Mouse (Mus musculus) liver, embryonic 16.5 days (tissue): Measurements from ENCODE around the gene Hephl1. TPM values are rescaled to one million over a fixed set of nuclear protein-coding genes. Genes with fewer than 3 reads are reported as not detected.

Experiments used
- ATAC-seq: fragments of 200-750 bp; cut with Nextera tagmentation; 2 replicates; pipeline ENCODE4 v1.8.0; 2017; ENCODE audit warnings: low read depth, mild to moderate bottlenecking, moderate number of reproducible peaks, moderate library complexity
- H3K27ac ChIP-seq: fragments of 300-500 bp; sonication (generic); 2 replicates; pipeline ENCODE4 v1.5.1; 2014; ENCODE audit warnings: mild to moderate bottlenecking, low read length
- H3K27me3 ChIP-seq: fragments of 300-500 bp; sonication (generic); 2 replicates; pipeline ENCODE4 v1.6.1; 2014; ENCODE audit warnings: low read depth, low read length, mixed read lengths; ENCODE audit not compliant: control insufficient read depth, insufficient read depth
- H3K36me3 ChIP-seq: fragments of 300-500 bp; sonication (generic); 2 replicates; pipeline ENCODE4 v1.6.1; 2014; ENCODE audit warnings: mild to moderate bottlenecking; ENCODE audit not compliant: control insufficient read depth, insufficient read depth
- H3K4me1 ChIP-seq: fragments of 300-500 bp; sonication (generic); 2 replicates; pipeline ENCODE4 v1.6.1; 2014; ENCODE audit warnings: low read depth, low read length, mixed read lengths; ENCODE audit not compliant: control insufficient read depth
- H3K4me2 ChIP-seq: fragments of 300-500 bp; sonication (generic); 2 replicates; pipeline ENCODE4 v1.6.1; 2014; ENCODE audit warnings: low read depth, low read length, mixed read lengths
- H3K4me3 ChIP-seq: fragments of 300-500 bp; sonication (generic); 2 replicates; pipeline ENCODE4 v1.5.1; 2014; ENCODE audit warnings: low read depth, mild to moderate bottlenecking, low read length
- H3K9ac ChIP-seq: fragments of 300-500 bp; sonication (generic); 2 replicates; pipeline ENCODE4 v1.6.1; 2014; ENCODE audit warnings: low read depth, low read length
- H3K9me3 ChIP-seq: fragments of 300-500 bp; sonication (generic); replicated peaks from 2 replicates; pipeline ENCODE4 v1.6.1; 2016; ENCODE audit warnings: low read length; ENCODE audit not compliant: control insufficient read depth
- WGBS: fragments of 180-500 bp; shearing (Covaris S2); extraction: QIAGEN DNeasy Blood & Tissue Kit; methylation state at CpG from one replicate; pipeline ENCODE4 v1.1.7; 2014; ENCODE audit not compliant: insufficient replicate concordance; 5-methylcytosine and 5-hydroxymethylcytosine counted together
- polyA plus RNA-seq: library from polyadenylated mRNA; unstranded; fragments of >200 nt; fragmentation: Nextera tagmentation; extraction: Ambion mirVana; gene quantifications from 2 replicates; pipeline ENCODE4 v1.2.1, GENCODE M21; 2015

Hephl1 gene
- polyA plus RNA-seq: not detected in 2 replicates

DNA sequence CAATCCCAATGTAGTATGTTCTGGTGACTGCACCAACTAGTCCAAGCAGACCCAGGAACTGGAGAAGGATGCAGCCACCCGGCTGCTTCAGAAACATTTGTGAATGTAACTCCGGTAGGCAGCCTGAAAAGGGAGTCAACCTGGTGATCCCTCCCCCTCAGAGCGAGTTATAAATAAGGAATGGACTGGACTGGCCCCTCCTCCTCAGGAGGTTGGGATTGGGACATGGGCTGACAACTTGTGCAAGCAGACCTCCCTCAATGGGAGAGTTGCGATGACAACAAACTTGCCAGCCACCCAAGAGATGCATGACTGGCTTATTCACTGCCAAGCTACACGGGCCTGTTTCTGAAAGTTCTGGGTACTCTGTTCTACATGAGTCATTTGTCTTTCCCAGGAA, at the start of gene Hephl1:
Hephl1 (minus strand) TSS at position 101 of the 400 bp plus-strand sequence.
- 61% methylated on average over 5 of the region's 5 CpGs for WGBS
- H3K9me3 ChIP-seq: no peaks in the 10 kb centered on the region

GRCm38 (mm10) chr9:15149246-15149926, 37.5 kb upstream of the Hephl1 start:
- H3K9me3 ChIP-seq: no peaks in the 10 kb centered on the region
- no peak for ATAC-seq
- no peaks in the 10 kb centered on the region for H3K27me3 ChIP-seq
- H3K4me2 ChIP-seq: no peak overlapping the region
- H3K9ac ChIP-seq: no peak overlapping the region
- no peaks in the 10 kb centered on the region for H3K36me3 ChIP-seq
- WGBS: 50% methylated on average over 6 of the region's 6 CpGs
- no peak overlapping the region for H3K4me3 ChIP-seq
- H3K4me1 ChIP-seq: no peaks in the 10 kb centered on the region
- no peak overlapping the region for H3K27ac ChIP-seq

More for the DNA sequence above, at the start of gene Hephl1:
- Histone ChIP-seq H3K4me1 (no peaks in the 10 kb centered on the region), H3K4me3 (no peak within 1 kb of the TSS), H3K27me3 (no peaks in the 10 kb centered on the region), H3K4me2 (no peak within 1 kb of the TSS), H3K9ac (no peak within 1 kb of the TSS), H3K36me3 (no peaks in the 10 kb centered on the region), H3K27ac (no peak within 1 kb of the TSS)
- no peak for ATAC-seq

- no peaks in the 10 kb centered on the region for H3K36me3 ChIP-seq
- no peaks in the 10 kb centered on the region for H3K9me3 ChIP-seq
- H3K4me2 ChIP-seq: no peak overlapping the region
- H3K4me3 ChIP-seq: no peak overlapping the region
- H3K9ac ChIP-seq: no peak overlapping the region
- no peak for ATAC-seq
- H3K27me3 ChIP-seq: no peaks in the 10 kb centered on the region
- no peaks in the 10 kb centered on the region for H3K4me1 ChIP-seq
- H3K27ac ChIP-seq: no peak overlapping the region
- WGBS: 70% methylated on average over 1 of the region's 1 CpGs
Measured at GRCm38 (mm10) chr9:15140546-15140945, 28.6 kb upstream of the Hephl1 start.

GRCm38 (mm10) chr9:15125897-15126296, 14.0 kb upstream of the Hephl1 start:
- H3K4me2 ChIP-seq: no peak overlapping the region
- no peak overlapping the region for H3K27ac ChIP-seq
- no peaks in the 10 kb centered on the region for H3K27me3 ChIP-seq
- H3K4me1 ChIP-seq: no peaks in the 10 kb centered on the region
- no peak for ATAC-seq
- H3K36me3 ChIP-seq: no peaks in the 10 kb centered on the region
- WGBS: 74% methylated on average over 2 of the region's 2 CpGs
- H3K9ac ChIP-seq: no peak overlapping the region
- H3K4me3 ChIP-seq: no peak overlapping the region
- H3K9me3 ChIP-seq: no peaks in the 10 kb centered on the region

DNA sequence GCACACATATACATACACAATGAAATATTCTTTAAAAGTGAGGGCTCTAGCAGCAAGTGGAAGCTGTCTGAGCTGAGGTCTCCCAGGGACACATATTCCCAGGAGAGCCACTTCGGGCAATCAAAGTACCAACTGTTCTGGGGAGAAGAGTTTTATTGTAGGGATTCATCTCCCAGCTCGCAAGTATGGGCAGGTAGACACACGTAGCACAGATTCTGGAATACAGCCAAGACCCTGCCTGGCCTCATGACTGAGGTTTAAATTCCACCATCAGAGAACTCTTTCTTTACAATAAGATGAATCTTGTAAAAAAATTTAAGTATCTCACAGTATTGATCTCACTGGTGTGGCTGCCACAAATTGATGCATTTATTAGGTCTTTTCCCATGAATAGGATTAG, 10.5 kb upstream of the Hephl1 start:
- Histone ChIP-seq H3K4me3 (no peak overlapping the region), H3K9ac (no peak overlapping the region), H3K27ac (no peak overlapping the region), H3K36me3 (no peaks in the 10 kb centered on the region), H3K9me3 (no peaks in the 10 kb centered on the region), H3K27me3 (no peaks in the 10 kb centered on the region), H3K4me1 (no peaks in the 10 kb centered on the region), H3K4me2 (no peak overlapping the region)
- ATAC-seq: no peak
- 60% methylated on average over 3 of the region's 3 CpGs for WGBS

- Histone ChIP-seq H3K4me2 (no peak overlapping the region), H3K36me3 (no peaks in the 10 kb centered on the region), H3K27me3 (no peaks in the 10 kb centered on the region), H3K9me3 (no peaks in the 10 kb centered on the region), H3K27ac (no peak overlapping the region), H3K9ac (no peak overlapping the region), H3K4me3 (no peak overlapping the region), H3K4me1 (no peaks in the 10 kb centered on the region)
- 33% methylated on average over 7 of the region's 7 CpGs for WGBS
- ATAC-seq: no peak
Measured at GRCm38 (mm10) chr9:15120841-15121358, 9.0 kb upstream of the Hephl1 start.

DNA sequence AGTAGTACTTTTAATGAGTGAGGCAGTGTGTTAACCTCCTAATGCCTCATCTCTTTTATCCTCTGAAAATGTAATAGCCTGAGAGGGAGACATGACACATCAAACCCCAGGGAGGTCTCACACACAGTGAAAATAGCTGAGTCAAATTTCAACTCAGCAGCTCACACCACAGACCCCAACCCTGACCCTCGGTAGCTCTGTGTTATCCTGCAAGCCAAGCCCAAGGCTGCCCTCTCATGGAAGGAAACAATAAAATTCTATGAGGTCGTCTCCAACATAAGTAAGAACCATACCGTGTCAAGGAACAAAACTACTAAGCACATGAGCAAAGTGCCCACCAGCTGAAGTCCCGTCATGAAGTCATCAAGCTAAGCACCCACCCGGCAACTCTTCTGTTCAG, 8.3 kb upstream of the Hephl1 start:
- Histone ChIP-seq H3K27ac (no peak overlapping the region), H3K27me3 (no peaks in the 10 kb centered on the region), H3K9ac (no peak overlapping the region), H3K36me3 (no peaks in the 10 kb centered on the region), H3K4me1 (no peaks in the 10 kb centered on the region), H3K4me2 (no peak overlapping the region), H3K9me3 (no peaks in the 10 kb centered on the region), H3K4me3 (no peak overlapping the region)
- ATAC-seq: no peak
- 45% methylated on average over 5 of the region's 5 CpGs for WGBS

DNA sequence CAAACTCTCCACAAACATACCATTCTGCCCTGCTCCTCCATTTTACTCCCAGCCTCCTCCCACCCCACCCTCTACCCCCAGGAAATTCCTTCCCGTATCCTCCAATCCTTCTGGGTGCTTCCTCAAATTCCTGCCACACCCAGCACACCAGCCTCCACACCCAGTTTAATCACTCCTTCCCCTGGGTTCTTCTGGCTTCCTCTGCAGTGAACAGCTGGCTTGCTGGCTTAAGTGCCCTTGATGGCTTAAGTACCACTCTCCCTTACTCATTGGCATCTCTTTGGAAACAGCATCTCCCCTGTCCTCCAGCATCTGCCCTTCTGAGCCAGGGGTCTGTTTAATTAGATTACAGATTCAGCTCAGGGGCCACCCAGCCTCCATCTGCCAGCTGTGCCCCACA, 7.6 kb upstream of the Hephl1 start:
- H3K9me3 ChIP-seq: no peaks in the 10 kb centered on the region
- no peaks in the 10 kb centered on the region for H3K27me3 ChIP-seq
- ATAC-seq: no peak
- no peak overlapping the region for H3K9ac ChIP-seq
- H3K4me1 ChIP-seq: no peaks in the 10 kb centered on the region
- WGBS: 24% methylated on average over 1 of the region's 1 CpGs
- H3K4me2 ChIP-seq: no peak overlapping the region
- H3K27ac ChIP-seq: no peak overlapping the region
- no peaks in the 10 kb centered on the region for H3K36me3 ChIP-seq
- H3K4me3 ChIP-seq: no peak overlapping the region

GRCm38 (mm10) chr9:15116165-15116564, 4.3 kb upstream of the Hephl1 start:
- H3K4me1 ChIP-seq: no peaks in the 10 kb centered on the region
- H3K4me2 ChIP-seq: no peak overlapping the region
- H3K27ac ChIP-seq: no peak overlapping the region
- no peak overlapping the region for H3K9ac ChIP-seq
- no peaks in the 10 kb centered on the region for H3K36me3 ChIP-seq
- ATAC-seq: no peak
- H3K9me3 ChIP-seq: no peaks in the 10 kb centered on the region
- no peak overlapping the region for H3K4me3 ChIP-seq
- H3K27me3 ChIP-seq: no peaks in the 10 kb centered on the region
- WGBS: 54% methylated on average over 2 of the region's 2 CpGs
